Comparison of ENCODE assay signal across 19 mouse cellular contexts in the genomic region with DNA sequence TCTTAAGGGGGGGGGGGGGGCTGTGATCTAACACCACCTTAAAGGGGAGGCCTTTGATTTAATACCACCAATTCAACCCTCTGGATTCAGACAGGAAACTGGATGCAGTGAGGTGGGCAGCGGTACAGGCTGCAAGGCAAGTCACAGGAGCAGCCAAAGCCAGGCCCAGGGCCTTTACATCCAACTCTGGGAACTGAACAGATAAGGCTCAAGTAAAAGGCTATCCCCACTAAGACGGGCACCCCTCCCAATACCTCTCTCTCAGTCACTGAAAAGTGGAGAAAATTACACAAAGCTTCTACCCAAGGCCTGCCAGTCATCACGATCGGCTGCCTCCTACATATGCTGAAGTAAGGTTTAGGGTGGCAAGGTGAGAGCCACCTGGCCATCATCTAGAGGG.
"Had no signal": no experiment of that assay in that cellular context is flagged by ENCODE, and none has a peak within 500 bp of the region (broad histone marks: within the 10 kb centered on the region; RNA-seq: fewer than 3 reads in every experiment).

No protein-coding gene starts in this region.

- H3K27ac ChIP-seq: liver, embryonic 15.5 days; lung, embryonic 15.5 days; macrophage; midbrain, embryonic 12.5 days; neural tube, embryonic 13.5 days; stomach, embryonic 15.5 days; stomach, postnatal 0 days had no signal

- H3K36me3 ChIP-seq: liver, embryonic 15.5 days; lung, embryonic 15.5 days; midbrain, embryonic 12.5 days; neural tube, embryonic 13.5 days; stomach, embryonic 15.5 days had no signal

- H3K9ac ChIP-seq: liver, embryonic 15.5 days; liver, postnatal 0 days; lung, embryonic 15.5 days; midbrain, embryonic 12.5 days; neural tube, embryonic 13.5 days; stomach, embryonic 15.5 days had no signal

- H3K9me3 ChIP-seq: liver, embryonic 15.5 days; lung, embryonic 15.5 days; megakaryocyte, embryonic 14.5 days; midbrain, embryonic 12.5 days; neural tube, embryonic 13.5 days; stomach, embryonic 15.5 days had no signal

- DNase-seq: liver, postnatal 0 days; lung, adult 2 months; lung, postnatal 14 days; lung, postnatal 36 days; midbrain, embryonic 14.5 days; right cerebral cortex, postnatal 14 days; thymus, adult 2 months; thymus, postnatal 25 days; thymus, postnatal 4 days had no signal

- H3K27me3 ChIP-seq: liver, embryonic 15.5 days; lung, embryonic 15.5 days; midbrain, embryonic 12.5 days; neural tube, embryonic 13.5 days; stomach, embryonic 15.5 days had no signal

- H3K4me3 ChIP-seq: liver, embryonic 15.5 days; lung, embryonic 15.5 days; megakaryocyte, embryonic 14.5 days; midbrain, embryonic 12.5 days; neural tube, embryonic 13.5 days; stomach, embryonic 15.5 days had no signal

- ATAC-seq: liver, postnatal 0 days; lung, postnatal 0 days; midbrain, embryonic 16.5 days had no signal

- H3K4me2 ChIP-seq: liver, embryonic 15.5 days; lung, embryonic 15.5 days; midbrain, embryonic 12.5 days; neural tube, embryonic 13.5 days; stomach, embryonic 15.5 days had no signal
